Mouse (Mus musculus) liver, postnatal 0 days (tissue): Measurements from ENCODE around the gene Hba-a2. TPM values are rescaled to one million over a fixed set of nuclear protein-coding genes. Genes with fewer than 3 reads are reported as not detected.

Experiments used
- ATAC-seq: fragments of 200-750 bp; cut with Nextera tagmentation; 2 replicates; pipeline ENCODE4 v1.8.0; 2017; ENCODE audit warnings: mild to moderate bottlenecking, moderate library complexity
- DNase-seq: peaks from one replicate; pipeline ENCODE4 v3.0.0-alpha.2; 2016
- H3K27ac ChIP-seq: fragments of 300-500 bp; sonication (generic); 2 replicates; pipeline ENCODE4 v1.5.1; 2014; ENCODE audit warnings: antibody characterized with exemption, moderate library complexity, mild to moderate bottlenecking, low read depth
- H3K27me3 ChIP-seq: fragments of 300-500 bp; sonication (generic); 2 replicates; pipeline ENCODE4 v1.6.1; 2014; ENCODE audit warnings: low read length, control low read depth, mixed read lengths; ENCODE audit not compliant: insufficient read depth
- H3K36me3 ChIP-seq: fragments of 300-500 bp; sonication (generic); replicated peaks from 2 replicates; pipeline ENCODE4 v1.6.1; 2014; ENCODE audit warnings: mild to moderate bottlenecking, control low read depth, low read length, moderate library complexity, mixed read lengths; ENCODE audit not compliant: insufficient read depth
- H3K4me1 ChIP-seq: fragments of 300-500 bp; sonication (generic); 2 replicates; pipeline ENCODE4 v1.6.1; 2014; ENCODE audit warnings: antibody characterized with exemption, mild to moderate bottlenecking, control low read depth; ENCODE audit not compliant: insufficient read depth
- H3K4me2 ChIP-seq: fragments of 300-500 bp; sonication (generic); 2 replicates; pipeline ENCODE4 v1.6.1; 2014; ENCODE audit warnings: low read depth, mild to moderate bottlenecking, low read length, moderate library complexity, mixed read lengths
- H3K4me3 ChIP-seq: fragments of 300-500 bp; sonication (generic); 2 replicates; pipeline ENCODE4 v1.5.1; 2014; ENCODE audit warnings: low read depth, low read length
- H3K9ac ChIP-seq: fragments of 300-500 bp; sonication (generic); replicated peaks from 2 replicates; pipeline ENCODE4 v1.6.1; 2014; ENCODE audit warnings: mild to moderate bottlenecking, moderate library complexity
- H3K9me3 ChIP-seq: fragments of 300-500 bp; sonication (generic); 2 replicates; pipeline ENCODE4 v1.6.1; 2016; ENCODE audit warnings: mild to moderate bottlenecking, control low read depth, low read length, mixed read lengths
- CTCF ChIP-seq: sonication (generic); IDR thresholded peaks from 2 replicates; pipeline ENCODE4 v1.5.1; 2016; ENCODE audit warnings: antibody characterized with exemption, low read depth
- EP300 ChIP-seq: IDR thresholded peaks from 2 replicates; pipeline ENCODE4 v1.6.1; 2016; ENCODE audit warnings: antibody characterized with exemption, low read depth, mild to moderate bottlenecking
- WGBS: fragments of 180-500 bp; shearing (Covaris S2); extraction: QIAGEN DNeasy Blood & Tissue Kit; methylation state at CpG from one replicate; pipeline ENCODE4 v1.1.7; 2014; ENCODE audit not compliant: insufficient replicate concordance; 5-methylcytosine and 5-hydroxymethylcytosine counted together
- polyA plus RNA-seq: library from polyadenylated mRNA; unstranded; fragments of >200 nt; fragmentation: Nextera tagmentation; extraction: Ambion mirVana; gene quantifications from 2 replicates; pipeline ENCODE4 v1.2.1, GENCODE M21; 2015

The Hba-a2 gene
- polyA plus RNA-seq, 1 experiment from 2014 or later = 64,656 TPM

GRCm38 (mm10) chr11:32340476-32341473, 44.5 kb downstream of the Hba-a2 start:
- Histone ChIP-seq H3K27me3 (0 out of 2 replicates have a peak, but pooled peaks cover 2% of the 10 kb centered on the region), H3K9me3 (no peaks in the 10 kb centered on the region), H3K4me1 (peaks cover 3% of the 10 kb centered on the region; the same call in 1 of the 2 replicates), H3K4me3 (no peak overlapping the region), H3K9ac (no peak overlapping the region), H3K27ac (no peak overlapping the region), H3K36me3 (no peaks in the 10 kb centered on the region), H3K4me2 (no peak overlapping the region)
- TF ChIP-seq EP300 (no peak), CTCF (peak; percentile 84)
- no peak for ATAC-seq
- 40% methylated on average over 17 of the region's 17 CpGs for WGBS
- DNase-seq = peak; percentile 76

GRCm38 (mm10) chr11:32342770-32343191, 46.5 kb downstream of the Hba-a2 start:
- no peaks in the 10 kb centered on the region for H3K36me3 ChIP-seq
- H3K27ac ChIP-seq = no peak overlapping the region
- peaks cover 11% of the 10 kb centered on the region for H3K27me3 ChIP-seq
- 13% methylated on average over 2 of the region's 2 CpGs for WGBS
- H3K4me3 ChIP-seq = no peak overlapping the region
- H3K9me3 ChIP-seq = no peaks in the 10 kb centered on the region
- peaks cover 6% of the 10 kb centered on the region for H3K4me1 ChIP-seq
- H3K9ac ChIP-seq = no peak overlapping the region
- DNase-seq (peak; percentile 68), ATAC-seq (peak; percentile 10; the same call in 1 of the 2 replicates)
- TF ChIP-seq CTCF = peak; percentile 90
- TF ChIP-seq EP300 = no peak
- no peak overlapping the region for H3K4me2 ChIP-seq

- Histone ChIP-seq H3K27ac (no peak overlapping the region), H3K4me1 (peaks cover 9% of the 10 kb centered on the region), H3K27me3 (peaks cover 16% of the 10 kb centered on the region), H3K36me3 (no peaks in the 10 kb centered on the region), H3K4me2 (no peak overlapping the region), H3K4me3 (no peak overlapping the region), H3K9ac (no peak overlapping the region), H3K9me3 (no peaks in the 10 kb centered on the region)
- 75% methylated on average over 1 of the region's 1 CpGs for WGBS
- TF ChIP-seq CTCF (no peak), EP300 (no peak)
- DNase-seq (no peak), ATAC-seq (no peak)
Measured at GRCm38 (mm10) chr11:32343350-32343749, 47.1 kb downstream of the Hba-a2 start.

- Histone ChIP-seq H3K27ac (no peak overlapping the region), H3K4me3 (no peak overlapping the region), H3K9me3 (no peaks in the 10 kb centered on the region), H3K36me3 (no peaks in the 10 kb centered on the region), H3K4me1 (peaks cover 9% of the 10 kb centered on the region), H3K4me2 (no peak overlapping the region), H3K27me3 (peaks cover 18% of the 10 kb centered on the region), H3K9ac (no peak overlapping the region)
- DNase-seq = no peak
- ATAC-seq = peak; percentile 28; the same call in 1 of the 2 replicates
- WGBS = 60% methylated on average over 6 of the region's 6 CpGs
- TF ChIP-seq CTCF = no peak
Measured at GRCm38 (mm10) chr11:32345504-32346297, 49.4 kb downstream of the Hba-a2 start.

Other genes with a start within 250 kb of the Hba-a2 start
- 0.05 TPM in 1 of 2 replicates, not detected in the other for gene Il9r, start 96.2 kb upstream of the Hba-a2 start, polyA plus RNA-seq
- 30.1 and 32.9 TPM in 2 replicates for gene Snrnp25, start 91.1 kb upstream of the Hba-a2 start, polyA plus RNA-seq
- gene Rhbdf1, start 74.2 kb upstream of the Hba-a2 start, polyA plus RNA-seq = 4.8 and 6.4 TPM in 2 replicates
- gene Mpg, start 70.0 kb upstream of the Hba-a2 start, polyA plus RNA-seq = 13.5 and 14.2 TPM in 2 replicates
- 22.8 and 26.2 TPM in 2 replicates for gene Nprl3, start 28.8 kb upstream of the Hba-a2 start, polyA plus RNA-seq
- gene Hba-x, start 20.1 kb upstream of the Hba-a2 start, polyA plus RNA-seq = 5.6 and 6.3 TPM in 2 replicates
- 32,136 and 32,798 TPM in 2 replicates for gene Hba-a1, start 13.0 kb upstream of the Hba-a2 start, polyA plus RNA-seq
- 70.9 and 75.1 TPM in 2 replicates for gene Hbq1b, start 9.5 kb upstream of the Hba-a2 start, polyA plus RNA-seq
- 3.0 and 4.4 TPM in 2 replicates for gene Hbq1a, start 3.6 kb downstream of the Hba-a2 start, polyA plus RNA-seq
- gene Sh3pxd2b, start 51.3 kb downstream of the Hba-a2 start, polyA plus RNA-seq = 0.49 and 0.79 TPM in 2 replicates
- gene Ubtd2, start 158.9 kb downstream of the Hba-a2 start, polyA plus RNA-seq = 3.1 and 3.2 TPM in 2 replicates
- gene Efcab9, start 235.6 kb downstream of the Hba-a2 start, polyA plus RNA-seq = 0.17 and 0.21 TPM in 2 replicates
- 2.2 and 2.3 TPM in 2 replicates for gene Stk10, start 236.8 kb downstream of the Hba-a2 start, polyA plus RNA-seq